Mouse (Mus musculus) retina, embryonic 14.5 days (tissue): ENCODE results near the gene Ttc8.
"Not testable (repeated sequence)": the region's sequence is repeated elsewhere in the genome, so short reads cannot be mapped to it uniquely, and the experiment has no call there.

ENCODE experiments used
- DNase-seq: peaks from one replicate; pipeline ENCODE4 v3.0.0-alpha.2; 2015; ENCODE audit warnings: low spot score

The Ttc8 gene

GRCm38 (mm10) chr12:98920194-98920991, at the start of gene Ttc8:
Ttc8 (plus strand) TSS chr12:98920574.
- DNase-seq, result peak; percentile 95

GRCm38 (mm10) chr12:98872836-98873235, 47.5 kb upstream of the Ttc8 start:
- no peak for DNase-seq

- DNase-seq, result no peak
Observed at GRCm38 (mm10) chr12:98875216-98875615, 45.2 kb upstream of the Ttc8 start.

- DNase-seq, result no peak
Observed at GRCm38 (mm10) chr12:98878693-98879092, 41.7 kb upstream of the Ttc8 start.

GRCm38 (mm10) chr12:98881796-98882195, 38.6 kb upstream of the Ttc8 start:
- DNase-seq, result no peak

GRCm38 (mm10) chr12:98884515-98884914, 35.9 kb upstream of the Ttc8 start:
- DNase-seq, result peak; percentile 70

- no peak for DNase-seq
Observed at GRCm38 (mm10) chr12:98896761-98897160, 23.6 kb upstream of the Ttc8 start.

GRCm38 (mm10) chr12:98899676-98900075, 20.7 kb upstream of the Ttc8 start:
- no peak for DNase-seq

- DNase-seq, result peak; percentile 65
Observed at GRCm38 (mm10) chr12:98900341-98900880, 20.0 kb upstream of the Ttc8 start.

GRCm38 (mm10) chr12:98900881-98901801, 19.2 kb upstream of the Ttc8 start, which contains the start of gene Eml5:
Eml5 (minus strand) TSS chr12:98901484.
- DNase-seq, result peak; percentile 92

- DNase-seq, result no peak
Observed at GRCm38 (mm10) chr12:98905466-98905865, 14.9 kb upstream of the Ttc8 start.

- DNase-seq, result no peak
Observed at GRCm38 (mm10) chr12:98910096-98910495, 10.3 kb upstream of the Ttc8 start.

GRCm38 (mm10) chr12:98931174-98931573, 10.8 kb downstream of the Ttc8 start:
- DNase-seq, result peak; percentile 26

GRCm38 (mm10) chr12:98932441-98932840, 12.1 kb downstream of the Ttc8 start:
- peak; percentile 30 for DNase-seq

- no peak for DNase-seq
Observed at GRCm38 (mm10) chr12:98932856-98933255, 12.5 kb downstream of the Ttc8 start.

- DNase-seq, result not testable (repeated sequence)
Observed at GRCm38 (mm10) chr12:98951295-98951694, 30.9 kb downstream of the Ttc8 start.

- DNase-seq, result no peak
Observed at GRCm38 (mm10) chr12:98956951-98957350, 36.6 kb downstream of the Ttc8 start.

- no peak for DNase-seq
Observed at GRCm38 (mm10) chr12:98957455-98957854, 37.1 kb downstream of the Ttc8 start.

GRCm38 (mm10) chr12:98961008-98961407, 40.6 kb downstream of the Ttc8 start:
- DNase-seq, result peak; percentile 58

GRCm38 (mm10) chr12:98961415-98961814, 41.0 kb downstream of the Ttc8 start:
- no peak for DNase-seq

GRCm38 (mm10) chr12:98965441-98966135, 45.2 kb downstream of the Ttc8 start:
- no peak for DNase-seq

- no peak for DNase-seq
Observed at GRCm38 (mm10) chr12:98972291-98972690, 51.9 kb downstream of the Ttc8 start.
